Mouse (Mus musculus) hematopoietic stem cell, adult 5-6 weeks (primary cell): ENCODE data around the gene Cdt1. TPM values are rescaled to one million over a fixed set of nuclear protein-coding genes. Genes with fewer than 3 reads are reported as not detected.

Experiments used
- ATAC-seq, 2 experiments: fragments of 125-278 bp in 1 of 2; replicated peaks in 1 of 2; 2 replicates each; pipeline ENCODE4 v1.8.0; 2016 to 2017; ENCODE audit warnings: inconsistent platforms in 2 of 2, mild to moderate bottlenecking in 2 of 2, moderate number of reproducible peaks in 2 of 2, low read depth in 1 of 2, moderate TSS enrichment in 1 of 2; ENCODE audit not compliant: low FRiP score in 2 of 2, poor library complexity in 2 of 2, severe bottlenecking in 2 of 2, insufficient read depth in 1 of 2, low TSS enrichment in 1 of 2
- total RNA-seq: library from RNA; stranded (forward); fragments of 172-1452, 232-1000 nt; gene quantifications from 2 replicates; pipeline ENCODE4 v1.2.3, GENCODE M21; 2017

Cdt1 gene
- 30.8 and 33.1 TPM in 2 replicates for total RNA-seq

DNA sequence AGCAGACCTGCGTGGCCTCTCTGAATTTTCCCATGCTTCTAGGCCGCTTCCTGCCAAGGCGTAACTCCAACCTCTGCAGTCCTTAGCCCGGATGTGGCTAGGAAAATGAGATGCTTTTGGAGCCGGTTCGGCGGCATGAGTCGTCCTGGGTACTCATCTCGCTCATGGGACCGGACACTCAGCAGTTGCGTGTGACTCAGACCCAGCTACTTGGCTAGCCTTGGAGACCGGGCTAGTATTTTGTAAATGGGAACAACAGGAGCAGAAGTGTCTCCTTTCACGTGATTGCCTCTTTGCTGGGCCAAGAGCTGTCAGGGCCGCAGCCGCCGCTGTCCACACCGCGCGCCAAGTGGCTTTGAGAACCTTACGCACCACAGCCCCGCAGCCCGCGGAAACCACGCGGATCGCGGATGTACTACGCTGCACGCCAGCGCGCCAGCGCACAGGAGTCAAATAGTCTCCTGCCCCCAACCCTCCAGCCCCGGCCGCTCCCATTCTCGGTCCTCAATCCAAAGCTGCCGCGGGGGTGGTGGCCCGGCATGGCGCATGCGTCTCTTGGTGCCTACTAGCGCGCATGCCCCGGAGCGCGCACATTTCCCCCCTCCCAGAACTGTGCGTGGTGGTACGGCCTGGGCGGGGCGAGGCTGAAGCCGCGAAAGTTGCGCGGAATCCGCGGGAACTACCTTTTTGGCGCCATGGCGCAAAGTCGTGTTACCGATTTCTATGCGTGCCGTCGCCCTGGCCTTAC is at the start of gene Cdt1:
TSS of gene Cdt1 (plus strand) at position 655 of the 748 bp plus-strand sequence.
- peak; percentile 92 for ATAC-seq

DNA sequence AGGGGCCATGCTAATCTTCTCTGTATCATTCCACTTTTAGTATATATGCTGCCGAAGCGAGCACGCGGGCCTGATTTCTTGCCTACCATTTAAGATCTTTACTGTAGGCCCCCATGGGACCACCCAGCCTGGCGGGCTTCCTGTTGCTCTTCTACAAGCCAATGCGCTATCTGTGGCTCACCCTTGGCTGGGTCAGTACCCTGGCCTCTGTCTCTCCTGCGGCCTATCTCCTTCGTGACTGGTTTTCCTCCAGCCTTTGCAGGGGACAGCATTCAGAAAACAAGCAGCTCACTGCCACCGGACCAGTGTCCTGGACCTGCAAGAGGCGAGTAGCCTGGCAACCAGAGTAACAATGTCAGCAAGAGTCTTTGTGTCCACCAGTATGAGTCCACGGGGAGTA is 47.2 kb upstream of the Cdt1 start:
- ATAC-seq = no peak

DNA sequence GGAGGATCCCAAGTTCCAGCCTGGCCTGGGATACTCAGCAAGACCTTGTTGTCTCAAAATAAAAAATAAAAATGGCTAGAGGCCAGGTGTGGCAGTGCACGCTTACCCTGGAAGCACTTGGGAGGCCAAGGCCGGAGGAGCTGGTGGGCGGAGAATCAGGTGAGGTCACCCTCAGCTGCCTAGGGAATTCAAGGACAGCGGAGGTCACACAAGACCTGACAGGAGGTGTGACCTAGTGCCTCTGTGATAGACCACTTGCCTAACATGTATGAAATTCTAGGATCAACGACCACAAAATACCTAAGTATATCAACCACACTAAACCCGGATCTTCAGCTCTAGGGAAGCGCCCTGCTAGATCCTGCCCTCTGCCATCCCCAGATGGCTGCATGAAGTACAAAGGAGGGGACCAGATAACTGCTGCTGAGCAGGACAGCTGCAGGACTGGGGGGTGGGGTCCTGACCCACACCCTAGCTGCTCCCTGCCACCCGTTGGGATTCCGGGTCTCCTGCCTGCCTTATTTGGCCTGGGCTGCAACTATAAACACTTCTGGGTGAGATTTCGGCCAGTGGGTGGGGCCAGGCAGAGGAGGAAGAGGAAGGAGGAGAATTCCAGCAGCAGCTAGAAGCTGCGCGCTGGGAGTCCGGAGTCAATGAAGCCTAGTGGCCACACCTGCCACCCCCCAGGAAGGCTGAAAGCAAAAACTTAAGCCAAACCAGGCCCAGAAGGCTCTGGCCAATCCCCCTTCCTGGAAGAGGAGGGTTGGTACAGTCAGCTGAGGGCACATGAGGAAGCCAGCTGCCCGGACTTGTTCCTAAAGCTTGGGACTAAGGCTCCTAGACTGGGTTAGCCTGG is 44.8 kb upstream of the Cdt1 start:
- ATAC-seq = no peak; a peak in 1 of 4 replicates

DNA sequence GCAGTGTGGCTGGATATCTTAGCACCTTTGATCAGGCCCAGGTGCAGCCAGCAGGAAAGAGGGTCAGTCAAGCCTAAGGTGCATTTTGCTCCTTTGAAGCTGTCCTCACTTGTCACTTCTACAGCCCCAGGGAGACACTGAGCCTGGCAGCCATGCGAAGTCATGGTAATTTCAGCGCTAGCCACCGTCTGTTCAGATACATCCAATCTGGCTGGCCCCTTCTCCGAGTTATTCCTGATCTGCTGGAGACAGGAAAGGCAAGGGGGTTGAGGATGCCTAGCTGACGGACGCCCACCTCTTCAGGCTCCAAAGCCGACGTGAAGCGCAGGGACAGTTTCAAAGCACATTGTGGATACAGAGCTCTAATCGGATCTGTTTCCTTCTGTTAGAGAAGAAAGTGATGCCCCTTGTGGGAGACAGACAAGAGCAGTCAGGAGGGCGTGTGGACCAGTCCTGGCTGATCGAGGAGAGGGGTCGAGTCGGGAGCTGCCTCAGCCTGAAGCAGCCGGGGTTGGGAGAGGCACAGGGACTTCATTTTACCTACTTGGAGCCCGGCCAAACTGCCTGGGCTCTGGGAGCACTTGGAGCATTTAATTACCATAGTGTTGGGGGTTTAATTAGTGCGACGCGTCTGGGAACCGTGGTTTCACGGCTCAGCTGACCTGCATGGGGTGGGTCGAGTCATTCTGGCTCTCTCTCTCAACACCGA is 44.0 kb upstream of the Cdt1 start:
- ATAC-seq = no peak

DNA sequence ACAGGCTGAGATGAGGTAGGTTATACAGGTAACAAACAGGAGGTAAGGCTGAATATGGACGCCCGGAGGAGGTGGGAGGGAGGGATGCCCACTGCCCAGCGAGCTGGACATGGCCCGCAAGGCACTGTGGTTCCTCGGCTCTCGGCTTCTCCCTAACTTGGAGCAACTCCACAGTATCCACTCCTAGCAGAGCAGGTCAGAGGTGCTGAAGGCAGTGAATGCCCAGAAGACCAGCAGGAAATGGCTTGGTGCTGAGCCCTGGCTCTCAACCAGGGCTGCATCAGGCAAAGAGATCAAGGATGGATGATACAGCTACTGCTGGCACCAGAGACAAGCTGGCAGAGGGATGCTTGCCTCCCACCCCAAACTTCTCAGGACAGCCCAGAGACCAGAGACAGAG is 43.3 kb upstream of the Cdt1 start:
- ATAC-seq = no peak

DNA sequence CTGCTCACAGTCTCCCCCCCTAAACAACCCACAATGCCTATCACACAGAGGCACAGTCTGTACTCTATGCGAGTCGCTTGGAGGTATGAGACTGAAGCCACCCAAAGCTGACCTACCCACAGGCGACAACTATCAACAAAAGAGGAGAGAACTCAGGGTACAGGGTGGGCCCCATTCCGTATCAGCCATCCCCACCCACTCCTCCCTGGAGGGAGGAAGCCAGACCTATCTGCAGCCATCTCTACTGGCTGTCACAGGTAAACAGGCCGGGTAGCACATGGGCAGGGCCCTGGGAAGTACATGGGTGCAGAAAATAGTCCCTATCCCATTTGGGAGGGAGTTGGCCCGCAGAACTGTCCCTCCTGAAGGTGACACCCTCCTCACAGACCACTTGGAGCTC is 42.8 kb upstream of the Cdt1 start:
- no peak for ATAC-seq

DNA sequence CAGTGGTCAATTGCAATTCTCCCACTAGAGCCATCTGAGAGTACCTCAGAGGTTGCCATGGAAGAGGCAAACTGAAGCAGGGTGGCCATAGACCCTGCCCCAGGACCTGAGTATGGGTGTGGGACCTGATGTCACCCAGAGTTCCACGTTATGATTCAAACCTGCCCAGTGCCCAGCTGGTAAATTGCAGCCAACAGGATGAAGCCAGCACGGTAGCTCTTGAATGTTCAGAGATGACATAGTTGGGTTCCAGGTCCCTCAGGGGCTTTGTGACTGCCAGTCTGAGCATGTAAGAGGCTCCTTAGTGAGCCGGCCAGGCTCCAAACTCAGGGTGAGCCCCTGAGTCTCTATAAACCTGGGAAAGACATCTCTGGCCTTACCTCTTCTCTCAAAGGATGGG is 41.7 kb upstream of the Cdt1 start:
- no peak for ATAC-seq

DNA sequence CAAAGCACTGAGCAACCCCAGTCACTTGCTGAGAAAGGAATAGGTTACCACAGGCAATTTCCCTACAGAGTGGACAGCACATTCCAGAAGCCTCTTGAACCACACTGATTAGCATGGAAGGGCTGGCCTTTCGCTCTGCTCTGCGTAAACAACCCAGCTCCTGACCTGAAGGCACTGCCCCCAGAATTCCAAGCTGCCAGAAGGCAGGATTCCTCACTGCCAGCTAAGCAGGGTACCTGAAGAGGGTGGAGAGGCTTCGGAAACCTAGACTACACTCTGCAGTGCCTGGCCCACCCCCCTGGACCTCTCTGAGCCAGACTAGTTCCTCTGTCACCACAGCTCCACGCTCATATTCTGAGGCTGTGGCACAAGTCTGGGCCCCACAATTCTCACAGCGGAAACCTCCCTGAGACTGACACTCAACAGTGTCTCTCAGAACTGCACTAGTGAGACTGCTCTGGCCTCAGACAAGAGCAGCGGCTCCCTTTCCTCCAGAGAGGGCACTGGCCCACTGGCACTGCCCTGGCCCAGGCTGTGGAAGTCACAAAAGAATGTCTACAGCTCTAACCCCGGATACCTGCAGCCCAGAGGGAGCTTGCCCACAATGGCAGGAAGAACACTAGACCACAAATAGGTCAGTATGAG is 41.2 kb upstream of the Cdt1 start:
- ATAC-seq = peak in 1 of 2 experiments; percentile 12; a peak in 1 of 4 replicates

DNA sequence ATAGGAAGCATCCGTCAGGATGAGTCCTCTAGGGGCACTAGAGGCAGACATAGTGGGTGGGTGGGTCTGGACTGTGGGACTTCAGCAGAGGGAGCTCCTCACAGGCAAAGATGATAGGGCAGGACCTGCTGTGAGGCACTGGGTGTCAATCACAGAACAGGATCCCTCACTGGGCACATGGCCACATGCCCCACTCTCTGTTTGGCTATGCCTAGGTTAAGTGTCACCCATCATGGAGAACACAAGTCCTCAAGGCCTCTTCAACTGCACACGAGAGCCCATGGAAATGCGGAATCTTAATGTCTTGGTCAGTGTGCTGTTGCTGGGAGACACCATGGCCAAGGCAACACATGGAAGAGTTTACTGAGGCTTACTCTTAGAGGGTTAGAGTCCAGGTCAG is 39.9 kb upstream of the Cdt1 start:
- no peak for ATAC-seq

DNA sequence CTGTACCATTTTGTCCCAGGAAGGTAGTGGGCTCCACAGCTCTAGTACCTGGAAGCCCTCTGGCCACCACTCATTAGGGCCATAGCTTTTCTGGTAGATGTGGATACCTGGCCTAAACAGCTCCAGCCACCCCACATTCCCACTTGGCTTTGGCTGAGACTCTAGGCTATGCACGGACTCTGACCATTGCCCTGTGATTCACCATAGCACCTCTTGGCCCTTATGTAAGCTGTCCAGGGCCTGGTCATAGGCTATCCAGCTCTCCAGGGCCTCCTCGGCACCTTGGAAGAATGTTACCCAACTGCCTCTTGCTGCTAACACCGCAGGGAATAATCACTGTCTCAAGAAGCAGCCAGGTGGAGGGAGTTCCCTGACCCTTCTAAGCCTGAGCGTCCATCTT is 38.7 kb upstream of the Cdt1 start:
- no peak for ATAC-seq

DNA sequence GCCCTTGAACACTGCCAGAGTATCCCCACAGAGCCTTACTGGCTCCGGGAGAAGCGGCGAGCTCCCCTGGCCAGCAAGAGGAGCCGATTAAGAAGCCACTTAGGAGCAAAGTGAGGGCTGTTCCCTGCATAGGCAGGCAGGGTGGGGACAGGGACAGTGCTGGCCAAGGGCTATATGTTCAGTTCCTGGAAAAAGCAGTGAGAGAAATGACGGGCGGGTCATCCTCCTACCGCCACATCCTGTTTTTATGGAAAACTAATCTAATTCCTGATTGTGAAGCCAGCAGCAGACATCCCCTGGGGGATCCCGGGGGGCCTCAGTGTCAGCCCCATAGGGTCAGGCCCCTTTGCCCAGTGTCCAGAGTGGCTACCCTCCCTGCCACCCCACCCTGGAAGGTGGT is 36.5 kb upstream of the Cdt1 start:
- no peak for ATAC-seq

DNA sequence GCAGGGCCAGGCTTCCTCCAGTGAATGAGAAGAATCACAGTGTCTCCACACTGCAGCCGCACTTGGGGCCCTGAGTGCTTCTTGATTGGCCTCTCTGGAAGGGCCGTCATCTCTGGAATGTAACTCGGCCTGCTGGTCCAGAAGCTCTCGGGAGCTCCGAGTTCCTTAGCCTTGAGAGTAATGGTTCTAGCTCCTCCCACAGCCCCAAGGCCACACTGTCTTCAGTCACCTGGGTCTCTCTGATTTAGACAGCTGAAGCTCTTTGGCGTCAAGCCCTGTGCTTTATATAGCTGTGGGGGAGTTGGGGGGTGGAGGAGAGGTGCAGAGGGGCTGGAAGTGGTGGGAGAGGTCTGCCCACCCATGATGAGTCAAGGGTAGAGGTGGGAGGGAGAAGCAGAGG is 30.8 kb upstream of the Cdt1 start:
- no peak for ATAC-seq

DNA sequence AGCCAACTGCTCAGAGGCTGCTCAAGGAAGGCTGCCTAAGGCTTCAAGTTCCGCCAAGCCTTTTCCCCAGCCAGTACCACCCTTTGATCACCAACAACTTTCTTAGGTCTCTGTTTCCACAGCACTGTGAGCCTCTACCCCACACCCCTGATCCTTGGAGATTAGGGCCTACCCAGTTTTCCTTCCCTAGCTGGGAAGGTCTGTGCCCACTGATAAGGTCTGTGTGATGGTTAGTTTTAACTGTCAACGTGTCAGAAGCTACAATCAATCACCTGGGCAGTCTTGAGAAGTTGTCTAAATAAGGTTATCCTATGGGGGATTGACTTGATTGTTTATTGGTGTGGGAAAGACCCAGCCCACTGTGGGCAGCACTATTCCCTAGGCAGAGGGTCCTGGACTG is 30.0 kb upstream of the Cdt1 start:
- peak in 1 of 2 experiments; percentile 21; a peak in 1 of 4 replicates for ATAC-seq

DNA sequence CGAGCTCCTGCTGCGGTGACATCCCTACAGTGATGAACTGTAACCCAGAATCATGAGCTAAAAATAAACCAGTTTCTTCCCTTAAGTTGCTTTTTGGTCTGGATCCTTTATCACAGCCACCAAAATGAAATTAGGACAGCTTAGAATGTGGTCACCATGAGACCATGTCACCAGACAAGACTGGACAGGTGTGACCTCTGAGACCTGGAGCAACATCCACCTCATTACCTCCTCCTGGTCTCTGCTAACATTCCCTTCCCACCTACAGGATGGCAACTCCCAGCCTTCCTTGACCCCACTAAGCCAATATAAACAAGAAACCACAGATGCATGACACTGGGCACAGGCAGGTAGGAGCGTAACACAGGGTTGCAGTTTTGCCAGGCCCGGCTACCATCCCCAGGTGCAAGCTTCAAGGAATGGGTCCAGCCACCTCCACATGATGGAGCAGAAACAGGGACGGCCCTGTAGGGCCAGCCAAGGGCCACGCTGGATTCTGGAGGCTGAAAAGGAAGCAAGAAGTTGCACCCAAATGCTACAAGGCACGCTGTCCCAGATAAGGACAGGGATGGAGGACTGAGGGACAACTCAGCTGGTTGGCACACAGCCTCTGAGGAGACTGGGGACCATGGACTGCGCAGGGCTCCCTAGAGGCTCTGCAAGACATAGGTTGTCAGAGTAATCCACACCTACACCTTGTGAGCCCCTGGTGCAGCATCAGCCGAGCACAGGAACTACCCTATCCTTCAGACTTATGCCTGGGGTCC is 29.3 kb upstream of the Cdt1 start:
- ATAC-seq = no peak

DNA sequence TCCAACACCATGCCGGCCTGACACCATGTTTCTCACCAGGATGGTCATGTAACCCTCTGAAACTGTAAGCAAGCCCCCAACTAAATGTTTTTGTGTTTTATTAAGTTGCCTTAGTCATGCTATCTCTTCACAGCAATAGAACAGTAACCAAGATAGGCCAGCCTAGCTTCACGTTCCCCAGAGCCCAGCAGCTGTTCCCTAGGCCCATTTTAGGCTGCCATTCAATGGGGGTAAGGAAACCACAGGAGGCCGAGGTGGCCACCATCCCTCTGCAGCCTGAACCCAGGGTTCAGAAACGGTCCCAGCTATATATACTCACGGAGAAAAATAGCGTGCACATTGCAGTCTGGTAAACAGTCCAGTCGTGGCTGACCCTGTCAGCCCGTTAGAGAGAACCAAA is 23.7 kb upstream of the Cdt1 start:
- no peak for ATAC-seq

DNA sequence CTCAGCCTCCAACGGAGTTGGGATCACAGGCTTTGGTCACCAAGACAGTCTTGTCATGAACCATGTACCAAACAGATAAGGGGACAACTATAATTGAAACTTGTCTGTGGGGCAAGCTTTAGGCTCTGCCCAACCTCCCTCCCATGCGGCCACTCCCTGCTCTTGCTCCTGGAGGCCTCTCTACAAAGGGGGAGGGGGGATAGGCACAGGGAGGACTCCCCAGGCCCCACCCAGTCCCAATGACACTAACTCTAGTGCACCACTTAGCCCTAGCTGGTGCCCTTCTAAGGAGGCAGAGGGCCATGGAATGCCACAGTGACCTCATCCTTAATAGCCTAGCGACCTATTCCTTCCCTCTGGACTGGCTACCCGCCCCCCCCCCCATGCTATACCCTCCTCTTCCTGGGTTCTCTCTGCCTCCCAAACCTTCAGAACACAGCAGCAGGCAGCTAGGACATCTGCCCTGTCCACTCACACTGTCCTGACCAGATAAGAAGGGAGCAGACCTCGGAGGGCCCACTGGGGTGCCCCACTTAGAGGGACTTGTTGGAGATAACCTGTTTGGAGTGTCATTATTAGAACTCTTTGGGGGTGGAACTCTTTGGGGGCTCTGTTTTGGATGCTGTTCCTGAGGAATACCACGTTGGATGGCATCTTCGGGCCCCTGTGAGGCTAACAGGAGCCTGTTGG is 21.6 kb upstream of the Cdt1 start:
- no peak for ATAC-seq
